Mouse (Mus musculus): ENCODE measurements around the gene Mrpl40.
"Not testable (repeated sequence)": the region's sequence is repeated elsewhere in the genome, so short reads cannot be mapped to it uniquely, and the experiment has no call there.

Gene Mrpl40

DNA sequence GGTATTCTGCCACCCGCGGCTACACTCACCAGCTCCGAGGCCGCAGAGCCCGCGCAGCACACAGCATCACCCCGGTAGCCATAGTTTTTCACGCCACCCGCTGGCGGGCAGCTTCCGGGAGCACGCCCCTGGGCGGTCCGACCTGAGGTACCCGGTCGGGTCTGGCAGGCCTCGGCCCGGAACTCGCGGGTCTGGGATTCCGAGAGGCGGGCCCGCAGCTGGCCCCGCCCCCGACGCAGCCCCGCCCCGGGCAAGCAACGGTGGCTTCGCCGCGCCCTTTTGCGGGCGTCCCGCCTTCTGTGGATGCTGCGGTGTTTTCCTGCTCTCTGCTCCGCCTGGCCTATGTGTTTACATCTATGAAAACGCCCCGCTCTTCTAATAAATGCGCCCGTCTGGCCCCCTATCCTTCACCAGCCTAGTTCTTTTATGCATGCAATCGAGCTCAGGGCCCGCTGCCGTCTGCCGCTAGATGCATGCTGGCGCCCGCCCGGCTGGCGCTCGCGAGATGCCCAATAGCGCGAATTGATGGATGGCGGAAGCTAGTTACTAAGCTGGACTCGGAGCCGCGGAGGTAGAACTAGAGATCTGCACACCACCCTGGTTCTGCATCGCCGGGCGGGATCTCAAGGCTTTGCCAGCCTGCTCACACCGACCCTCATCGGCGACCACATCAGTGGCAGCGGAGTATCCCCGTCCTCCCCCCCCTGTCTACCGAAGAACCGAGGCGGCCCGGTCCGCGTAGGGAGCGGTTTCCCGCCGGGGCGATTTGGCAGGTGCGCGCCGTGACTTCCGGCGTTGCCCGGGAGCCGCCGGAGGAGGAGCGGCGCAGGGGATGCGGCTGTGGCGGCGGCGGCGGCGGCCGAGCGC, at the start of gene Mrpl40, which contains the start of gene Hira:
TSS of gene Mrpl40 (minus strand) at position 421 of the 867 bp plus-strand sequence.
TSS of gene Hira (plus strand) at position 596 of the 867 bp plus-strand sequence.
- in situ Hi-C loops (cut with MboI) = no loop called here

- in situ Hi-C loops (cut with MboI) = no loop called here
Measured at GRCm38 (mm10) chr16:18921771-18922170, 45.1 kb upstream of the Mrpl40 start.

- in situ Hi-C loops (cut with MboI) = no loop called here
Measured at GRCm38 (mm10) chr16:18916064-18916463, 39.4 kb upstream of the Mrpl40 start.

GRCm38 (mm10) chr16:18905648-18906047, 29.0 kb upstream of the Mrpl40 start:
- in situ Hi-C loops (cut with MboI) = no loop called here

GRCm38 (mm10) chr16:18896429-18896828, 19.8 kb upstream of the Mrpl40 start:
- in situ Hi-C loops (cut with MboI) = no loop called here

GRCm38 (mm10) chr16:18895249-18895648, 18.6 kb upstream of the Mrpl40 start:
- in situ Hi-C loops (cut with MboI) = no loop called here

DNA sequence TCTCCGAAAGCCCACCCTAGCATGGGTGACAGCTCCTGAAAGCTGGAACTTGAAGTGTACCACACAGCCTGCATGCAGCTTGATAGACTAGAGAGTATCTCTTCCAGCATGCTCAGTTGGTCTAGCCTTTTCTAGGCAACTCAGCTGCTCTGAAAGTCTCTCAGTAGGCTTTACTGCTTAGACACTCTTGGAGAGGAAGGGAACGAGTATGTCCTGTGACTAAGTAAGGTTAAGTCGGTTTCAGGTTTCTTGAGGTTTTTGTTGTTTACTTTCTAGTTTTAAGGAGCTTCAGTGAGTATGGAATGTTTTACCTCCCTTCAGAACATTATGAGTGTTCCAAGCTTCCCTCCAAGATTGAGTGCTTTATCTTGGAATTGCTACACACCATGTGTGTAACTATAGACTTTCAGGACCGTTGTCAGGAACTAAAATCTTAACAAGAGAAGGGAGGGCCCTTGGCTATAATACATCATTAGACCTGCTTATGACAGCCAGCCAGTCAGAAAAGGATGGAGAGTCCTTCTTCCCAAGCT, 17.2 kb upstream of the Mrpl40 start:
- in situ Hi-C loops (cut with MboI) = no loop called here

DNA sequence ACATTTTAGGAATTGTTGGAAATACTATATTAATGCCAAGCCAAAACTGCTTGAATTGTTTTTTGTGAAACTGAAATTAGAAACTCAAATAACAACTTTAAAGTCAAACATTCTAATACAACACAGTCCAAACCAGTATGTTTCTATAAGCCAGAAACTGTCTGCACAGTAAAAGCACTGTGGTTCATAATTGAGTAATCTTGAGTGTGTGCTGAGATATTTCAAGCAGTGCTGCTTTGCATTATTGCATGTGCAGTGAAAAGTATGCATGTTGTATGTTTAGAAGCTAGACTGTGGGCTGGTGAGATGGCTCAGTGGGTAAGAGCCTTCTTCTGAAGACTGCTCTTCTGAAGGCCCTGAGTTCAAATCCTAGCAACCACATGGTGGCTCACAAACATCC, 7.4 kb upstream of the Mrpl40 start:
- in situ Hi-C loops (cut with MboI) = no loop called here

DNA sequence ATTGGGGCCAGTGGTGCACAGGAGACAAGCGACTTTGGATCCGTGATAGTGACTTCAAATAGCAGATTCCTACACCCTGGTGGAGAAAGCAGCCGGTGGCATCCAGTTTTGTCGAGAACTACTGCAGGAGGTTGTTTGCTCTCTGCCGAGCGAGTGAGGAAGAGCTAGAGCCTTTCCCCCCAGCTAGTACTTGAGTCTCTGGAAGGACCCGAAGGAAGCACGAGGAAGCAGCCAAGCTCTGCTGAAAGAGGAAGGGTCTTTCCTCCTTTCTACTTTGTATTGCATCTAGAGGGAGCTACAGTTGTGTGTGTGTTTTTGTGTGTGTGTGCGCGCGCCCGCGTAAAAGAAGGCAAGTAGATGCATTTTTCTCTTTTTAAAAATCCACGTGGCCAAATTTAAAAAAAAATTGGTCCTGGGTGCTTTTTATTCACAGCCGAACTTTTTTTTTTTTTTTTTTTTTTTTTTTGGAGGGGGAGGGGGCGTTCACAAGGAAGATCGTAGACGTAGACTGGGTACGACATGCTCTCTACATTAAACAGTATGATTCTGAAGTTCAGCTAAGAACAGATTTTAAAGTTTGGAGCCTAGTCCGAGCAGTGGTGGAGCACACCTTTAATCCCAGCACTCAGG, 1.5 kb upstream of the Mrpl40 start:
- in situ Hi-C loops (cut with MboI) = no loop called here

DNA sequence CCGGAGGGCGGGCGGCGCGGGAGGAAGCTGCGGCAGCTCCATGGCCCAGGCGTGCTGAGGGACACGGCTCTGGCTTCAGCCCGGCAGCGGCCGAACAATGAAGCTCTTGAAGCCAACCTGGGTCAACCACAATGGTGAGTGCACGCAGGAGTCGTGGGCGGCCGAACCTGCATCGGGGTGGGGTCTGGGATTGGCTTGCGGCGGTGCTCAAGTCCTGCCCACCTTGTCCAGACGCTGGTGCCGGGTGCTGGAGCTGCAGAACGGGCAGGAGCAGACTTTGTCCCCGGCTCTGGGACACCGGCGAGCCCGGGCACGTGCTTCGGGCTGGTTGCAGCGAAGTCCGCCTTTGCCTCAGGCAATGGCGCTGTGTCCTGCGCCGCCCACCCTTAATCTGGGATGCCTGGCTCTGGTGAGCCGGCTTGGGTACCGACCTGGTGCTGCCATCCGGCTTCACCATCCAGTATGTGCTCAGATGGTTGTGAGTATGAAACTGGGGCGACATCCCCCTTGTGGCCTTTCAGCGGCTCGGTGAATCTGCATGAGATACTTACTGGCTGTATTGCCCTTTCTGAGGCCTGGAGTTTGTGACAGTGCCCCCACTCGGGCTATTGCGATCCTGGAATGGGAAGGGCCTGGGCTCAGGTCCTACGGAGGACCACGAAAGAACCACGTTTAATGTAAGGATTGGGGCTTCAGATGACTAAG, 876 bp upstream of the Mrpl40 start:
- in situ Hi-C loops (cut with MboI) = no loop called here

GRCm38 (mm10) chr16:18876091-18876441, 596 bp downstream of the Mrpl40 start:
- in situ Hi-C loops (cut with MboI) = no loop called here

GRCm38 (mm10) chr16:18870495-18870894, 6.2 kb downstream of the Mrpl40 start:
- in situ Hi-C loops (cut with MboI) = not testable (repeated sequence)

- in situ Hi-C loops (cut with MboI) = no loop called here
Measured at GRCm38 (mm10) chr16:18860186-18860585, 16.5 kb downstream of the Mrpl40 start.

GRCm38 (mm10) chr16:18858551-18858950, 18.1 kb downstream of the Mrpl40 start:
- in situ Hi-C loops (cut with MboI) = no loop called here

DNA sequence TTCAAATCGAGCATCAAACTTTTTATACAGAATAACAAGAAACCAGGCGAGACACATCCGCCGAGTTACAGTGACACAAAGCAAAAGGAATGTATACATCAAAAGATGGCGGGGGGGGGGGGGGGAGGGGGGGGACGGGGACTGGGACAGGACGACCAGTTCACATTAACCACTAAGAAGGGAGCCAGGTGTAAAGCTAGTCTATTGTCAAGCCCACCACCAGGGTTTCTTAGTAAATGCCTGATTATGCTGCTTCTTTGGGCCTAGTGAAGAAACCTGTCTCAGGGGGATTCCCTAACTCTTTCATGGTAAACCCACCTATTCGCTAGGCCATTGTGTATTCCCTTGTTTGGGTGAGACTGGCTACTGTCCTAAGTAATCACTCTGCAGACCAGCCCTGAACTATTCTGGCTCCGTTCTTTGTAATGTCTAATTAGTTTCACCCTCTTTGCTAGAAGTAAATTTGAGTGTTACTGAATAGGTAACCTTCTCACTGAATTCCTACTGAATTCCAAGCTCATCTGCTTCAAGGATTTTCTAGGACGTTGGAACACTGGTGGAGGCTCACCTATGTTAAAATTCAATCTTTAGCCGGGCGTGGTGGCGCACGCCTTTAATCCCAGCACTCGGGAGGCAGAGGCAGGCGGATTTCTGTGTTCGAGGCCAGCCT, 27.0 kb downstream of the Mrpl40 start:
- in situ Hi-C loops (cut with MboI) = not testable (repeated sequence)

DNA sequence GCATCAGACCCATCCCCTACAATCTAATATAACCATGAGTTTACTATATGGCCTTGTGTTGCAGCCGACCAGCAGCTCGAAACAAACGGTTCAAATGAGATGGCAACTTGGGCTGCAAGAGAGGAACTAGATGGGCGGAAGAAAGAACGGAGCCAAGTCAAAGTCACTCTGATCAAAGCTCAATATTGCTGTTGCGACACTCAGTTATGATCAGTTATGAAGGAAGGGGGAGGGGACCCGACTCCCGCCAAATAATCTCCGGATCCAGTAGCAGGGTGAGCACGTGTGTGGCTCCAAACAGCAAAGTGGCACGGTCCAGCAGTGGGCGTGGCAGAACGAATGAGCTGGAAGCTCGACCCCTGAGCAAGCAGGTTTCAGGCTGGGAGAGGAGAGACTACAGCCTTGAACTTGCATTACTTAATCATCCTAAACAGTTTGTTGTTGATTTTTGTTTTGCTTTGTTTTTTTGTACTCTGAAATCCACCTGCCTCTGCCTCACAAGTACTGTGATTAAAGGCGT, 30.3 kb downstream of the Mrpl40 start:
- in situ Hi-C loops (cut with MboI) = no loop called here

DNA sequence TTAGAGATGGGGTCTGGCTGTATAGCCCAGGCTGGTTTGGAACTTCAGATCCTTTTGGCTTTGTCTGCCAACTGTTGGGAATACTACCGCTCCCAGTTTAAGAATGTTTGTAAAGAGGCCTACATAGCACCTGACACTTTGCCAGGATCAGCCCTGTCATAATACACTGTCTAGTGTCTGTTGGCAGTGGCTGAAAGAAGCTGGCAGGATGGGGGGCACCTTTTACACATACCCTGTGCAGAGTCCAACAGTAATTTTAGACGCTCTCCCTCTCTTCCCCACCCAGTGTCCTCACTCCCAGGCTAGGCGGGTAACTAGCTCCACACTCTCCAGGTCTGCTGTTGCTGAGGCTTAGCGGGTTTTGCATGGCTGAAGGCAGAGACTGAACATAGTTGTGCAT, 38.3 kb downstream of the Mrpl40 start:
- in situ Hi-C loops (cut with MboI) = no loop called here

GRCm38 (mm10) chr16:18836468-18837208, 40.0 kb downstream of the Mrpl40 start, which contains the start of the genes 2510002D24Rik and Gm28539:
2510002D24Rik (plus strand) TSS chr16:18836578.
Gm28539 (plus strand) TSS chr16:18836584.
- in situ Hi-C loops (cut with MboI) = no loop called here

GRCm38 (mm10) chr16:18836073-18836467, 40.6 kb downstream of the Mrpl40 start:
- in situ Hi-C loops (cut with MboI) = no loop called here

DNA sequence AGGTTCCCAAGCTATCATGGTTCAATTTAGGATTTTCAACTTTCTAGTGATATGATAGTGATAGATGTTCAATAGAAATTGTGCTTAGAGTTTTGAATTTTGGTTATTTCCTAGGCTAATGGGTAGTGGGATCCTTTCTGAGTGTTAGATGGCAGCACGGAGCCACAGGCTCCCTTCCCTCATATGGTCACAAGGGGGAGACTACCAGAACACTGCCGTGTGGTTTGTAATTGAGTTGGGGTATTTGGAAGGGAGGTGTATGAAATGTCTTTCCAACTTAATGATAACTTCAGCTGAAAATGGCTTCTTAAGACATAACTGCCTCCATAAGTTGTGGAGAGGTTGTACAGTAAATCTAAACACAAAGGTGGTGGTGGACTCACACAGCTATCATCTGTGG, 43.2 kb downstream of the Mrpl40 start:
- in situ Hi-C loops (cut with MboI) = no loop called here

DNA sequence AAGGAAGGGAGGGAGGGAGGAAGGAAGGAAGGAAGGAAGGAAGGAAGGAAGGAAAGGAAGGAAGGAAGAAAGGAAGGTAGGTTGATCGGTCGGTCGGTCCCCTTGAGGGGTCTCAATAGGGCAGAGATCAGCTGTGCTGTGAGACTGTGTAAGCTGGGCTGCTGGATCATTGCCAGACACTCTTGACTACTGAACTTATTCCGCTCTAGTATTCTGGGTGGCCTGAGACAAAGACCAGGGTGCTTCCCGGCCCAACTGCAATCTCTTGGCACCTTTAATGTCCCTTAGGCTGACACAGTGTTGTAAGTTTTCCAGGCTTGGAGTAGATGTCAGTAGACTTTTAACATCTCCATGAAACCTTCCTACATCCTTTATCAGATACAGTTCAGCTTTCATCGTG, 47.6 kb downstream of the Mrpl40 start:
- in situ Hi-C loops (cut with MboI) = no loop called here

Measured in mature B cell (primary cell).